Mouse (Mus musculus) CD8-positive naive resting alpha-beta T cell, adult 57 days (primary cell): ENCODE data around the gene Tmbim1. TPM values are rescaled to one million over a fixed set of nuclear protein-coding genes. Genes with fewer than 3 reads are reported as not detected.

ENCODE experiments used
- total RNA-seq: library from RNA; stranded (reverse); gene quantifications from one replicate; pipeline ENCODE4 v1.2.4, GENCODE M21; 2023

The Tmbim1 gene
- 1.4 TPM for total RNA-seq

GRCm38 (mm10) chr1:74305522-74305921, at the start of gene Tmbim1:
Tmbim1 (minus strand) TSS chr1:74305622.

DNA sequence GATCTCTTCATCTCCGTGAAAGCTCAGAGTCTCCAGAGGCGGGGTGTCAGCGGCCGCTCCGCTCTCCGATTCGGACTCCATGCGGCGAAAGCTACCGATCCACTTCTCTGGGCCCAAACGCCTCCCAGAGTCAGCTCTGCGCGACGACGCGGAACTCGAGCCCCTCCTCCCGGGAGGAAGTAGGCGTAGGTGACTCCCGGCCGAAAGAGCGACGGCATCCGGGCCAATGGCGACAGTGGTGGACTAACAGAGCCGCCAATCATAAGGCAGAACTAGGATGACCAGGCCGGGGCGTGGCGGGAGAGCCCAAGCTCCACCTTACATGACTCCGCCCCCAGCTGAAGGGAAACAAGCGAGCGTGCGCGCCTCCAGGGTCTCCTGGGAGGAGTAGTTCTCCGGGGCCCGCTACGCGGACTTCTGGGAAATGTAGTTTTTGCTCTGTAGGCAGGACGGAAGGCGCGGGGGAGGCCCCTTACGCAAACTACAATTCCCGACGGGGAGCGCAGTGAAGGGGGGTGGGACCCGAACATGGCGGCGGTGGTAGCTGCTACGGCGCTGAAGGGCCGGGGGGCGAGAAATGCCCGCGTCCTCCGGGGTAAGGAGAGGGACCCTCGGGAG, 20.8 kb downstream of the Tmbim1 start, which contains the start of the genes Aamp and Pnkd:
Aamp (minus strand) TSS at position 196 of the 618 bp plus-strand sequence.
Pnkd (plus strand) TSS at position 388 of the 618 bp plus-strand sequence.

GRCm38 (mm10) chr1:74278538-74278937, 26.9 kb downstream of the Tmbim1 start, which contains the start of gene Gpbar1:
Gpbar1 (plus strand) TSS chr1:74278550.

Other genes with a start within 250 kb of the Tmbim1 start
- gene Tns1, start 181.2 kb downstream of the Tmbim1 start, total RNA-seq, result 28.5 TPM
- gene Rufy4, start 180.1 kb downstream of the Tmbim1 start, total RNA-seq, result 1.3 TPM
- gene Cxcr2, start 151.6 kb downstream of the Tmbim1 start, total RNA-seq, result 1.4 TPM
- not detected for gene Cxcr1, start 111.0 kb downstream of the Tmbim1 start, total RNA-seq
- gene Arpc2, start 69.5 kb downstream of the Tmbim1 start, total RNA-seq, result 357 TPM
- gene Gpbar1, start 27.1 kb downstream of the Tmbim1 start, total RNA-seq, result 0.98 TPM
- gene Aamp, start 20.9 kb downstream of the Tmbim1 start, total RNA-seq, result 139 TPM
- 25.7 TPM for gene Pnkd, start 20.7 kb downstream of the Tmbim1 start, total RNA-seq
- gene Catip, start 56.5 kb upstream of the Tmbim1 start, total RNA-seq, result not detected
- 2.9 TPM for gene Slc11a1, start 69.6 kb upstream of the Tmbim1 start, total RNA-seq
- 104 TPM for gene Ctdsp1, start 85.9 kb upstream of the Tmbim1 start, total RNA-seq
- 2.4 TPM for gene Vil1, start 103.8 kb upstream of the Tmbim1 start, total RNA-seq
- 32.7 TPM for gene Cnot9, start 200.4 kb upstream of the Tmbim1 start, total RNA-seq
- gene Plcd4, start 237.3 kb upstream of the Tmbim1 start, total RNA-seq, result 0.37 TPM
- gene Usp37, start 238.7 kb upstream of the Tmbim1 start, total RNA-seq, result 27.3 TPM